Mouse (Mus musculus): ENCODE measurements around the gene Nsfl1c. TPM values are rescaled to one million over a fixed set of nuclear protein-coding genes. Genes with fewer than 3 reads are reported as not detected.

The Nsfl1c gene
- polyA plus RNA-seq, 1 experiment from 2014 or later, result 176 TPM

GRCm38 (mm10) chr2:151542323-151543062 lies 48.5 kb downstream of the Nsfl1c start, which contains the start of gene Fkbp1a:
TSS of gene Fkbp1a (plus strand) at chr2:151542483.
- Histone ChIP-seq H3K4me2 (ENCODE audit: low read depth, low read length) (peak within 1 kb of the TSS; percentile 55), H3K27me3 (replicated peaks; ENCODE audit: control insufficient read depth, insufficient read depth, low read length) (no peaks in the 10 kb centered on the region), H3K27ac (ENCODE audit: low read length) (peak within 1 kb of the TSS; percentile 95), H3K4me1 (ENCODE audit: control insufficient read depth, insufficient read depth, low read length) (peaks cover 29% of the 10 kb centered on the region), H3K9ac (ENCODE audit: low read depth, low read length) (peak within 1 kb of the TSS; percentile 97), H3K9me3 (ENCODE audit: control insufficient read depth, low read length) (no peaks in the 10 kb centered on the region), H3K36me3 (ENCODE audit: control insufficient read depth, insufficient read depth, low read length) (0 out of 2 replicates have a peak, but pooled peaks cover 2% of the 10 kb centered on the region), H3K4me3 (ENCODE audit: low read length) (peak within 1 kb of the TSS; percentile 88)
- WGBS, result under 1% methylated on average over 79 of the region's 93 CpGs
- ATAC-seq, result peak; percentile 98

- Histone ChIP-seq H3K4me3 (ENCODE audit: low read length) (peak overlapping the region; percentile 88), H3K4me2 (ENCODE audit: low read depth, low read length) (peak overlapping the region; percentile 52), H3K36me3 (ENCODE audit: control insufficient read depth, insufficient read depth, low read length) (0 out of 2 replicates have a peak, but pooled peaks cover 2% of the 10 kb centered on the region), H3K27ac (ENCODE audit: low read length) (peak overlapping the region; percentile 95), H3K27me3 (replicated peaks; ENCODE audit: control insufficient read depth, insufficient read depth, low read length) (no peaks in the 10 kb centered on the region), H3K9ac (ENCODE audit: low read depth, low read length) (peak overlapping the region; percentile 97), H3K4me1 (ENCODE audit: control insufficient read depth, insufficient read depth, low read length) (peaks cover 31% of the 10 kb centered on the region), H3K9me3 (ENCODE audit: control insufficient read depth, low read length) (no peaks in the 10 kb centered on the region)
- under 1% methylated on average over 21 of the region's 21 CpGs for WGBS
- 0 out of 2 replicates have a peak, but pooled peaks have one; percentile 14 for ATAC-seq
These were observed 49.3 kb downstream of the Nsfl1c start for GRCm38 (mm10) chr2:151543063-151543895.

- Histone ChIP-seq H3K27ac (ENCODE audit: low read length) (no peak overlapping the region), H3K9me3 (ENCODE audit: control insufficient read depth, low read length) (no peaks in the 10 kb centered on the region), H3K4me3 (ENCODE audit: low read length) (no peak overlapping the region), H3K27me3 (replicated peaks; ENCODE audit: control insufficient read depth, insufficient read depth, low read length) (no peaks in the 10 kb centered on the region), H3K4me2 (ENCODE audit: low read depth, low read length) (peak overlapping the region; percentile 10; the same call in 1 of the 2 replicates), H3K36me3 (ENCODE audit: control insufficient read depth, insufficient read depth, low read length) (0 out of 2 replicates have a peak, but pooled peaks cover 2% of the 10 kb centered on the region), H3K9ac (ENCODE audit: low read depth, low read length) (peak overlapping the region; percentile 21; the same call in 1 of the 2 replicates), H3K4me1 (ENCODE audit: control insufficient read depth, insufficient read depth, low read length) (peaks cover 35% of the 10 kb centered on the region)
- WGBS, result 57% methylated on average over 6 of the region's 6 CpGs
- no peak for ATAC-seq
These were observed 50.7 kb downstream of the Nsfl1c start for GRCm38 (mm10) chr2:151544673-151545072.

- 89% methylated on average over 4 of the region's 4 CpGs for WGBS
- Histone ChIP-seq H3K4me1 (ENCODE audit: control insufficient read depth, insufficient read depth, low read length) (peaks cover 32% of the 10 kb centered on the region), H3K27me3 (replicated peaks; ENCODE audit: control insufficient read depth, insufficient read depth, low read length) (no peaks in the 10 kb centered on the region), H3K4me2 (ENCODE audit: low read depth, low read length) (no peak overlapping the region), H3K27ac (ENCODE audit: low read length) (no peak overlapping the region), H3K4me3 (ENCODE audit: low read length) (no peak overlapping the region), H3K36me3 (ENCODE audit: control insufficient read depth, insufficient read depth, low read length) (peaks cover 7% of the 10 kb centered on the region; the same call in 1 of the 2 replicates), H3K9me3 (ENCODE audit: control insufficient read depth, low read length) (no peaks in the 10 kb centered on the region), H3K9ac (ENCODE audit: low read depth, low read length) (no peak overlapping the region)
- ATAC-seq, result no peak
These were observed 52.6 kb downstream of the Nsfl1c start for GRCm38 (mm10) chr2:151546571-151546970.

GRCm38 (mm10) chr2:151549615-151550121 lies 55.7 kb downstream of the Nsfl1c start:
- Histone ChIP-seq H3K4me2 (ENCODE audit: low read depth, low read length) (no peak overlapping the region), H3K36me3 (ENCODE audit: control insufficient read depth, insufficient read depth, low read length) (peaks cover 11% of the 10 kb centered on the region), H3K9me3 (ENCODE audit: control insufficient read depth, low read length) (no peaks in the 10 kb centered on the region), H3K27me3 (replicated peaks; ENCODE audit: control insufficient read depth, insufficient read depth, low read length) (no peaks in the 10 kb centered on the region), H3K4me1 (ENCODE audit: control insufficient read depth, insufficient read depth, low read length) (peaks cover 20% of the 10 kb centered on the region), H3K9ac (ENCODE audit: low read depth, low read length) (no peak overlapping the region), H3K27ac (ENCODE audit: low read length) (no peak overlapping the region), H3K4me3 (ENCODE audit: low read length) (no peak overlapping the region)
- ATAC-seq, result no peak
- WGBS, result 83% methylated on average over 3 of the region's 3 CpGs

Other genes starting within 250 kb of the Nsfl1c start
- gene 4921509C19Rik, start 18.0 kb upstream of the Nsfl1c start, polyA plus RNA-seq (2015; fragmentation: Nextera tagmentation; extraction: Ambion mirVana), result not detected in 2 replicates
- 537 and 561 TPM in 2 replicates for gene Fkbp1a, start 48.3 kb downstream of the Nsfl1c start, polyA plus RNA-seq (2015; fragmentation: Nextera tagmentation; extraction: Ambion mirVana)
- 23.2 and 24.3 TPM in 2 replicates for gene Sdcbp2, start 78.4 kb downstream of the Nsfl1c start, polyA plus RNA-seq (2015; fragmentation: Nextera tagmentation; extraction: Ambion mirVana)
- 1.8 and 2.0 TPM in 2 replicates for gene Snph, start 138.4 kb downstream of the Nsfl1c start, polyA plus RNA-seq (2015; fragmentation: Nextera tagmentation; extraction: Ambion mirVana)
- not detected in 2 replicates for gene Rad21l, start 174.4 kb downstream of the Nsfl1c start, polyA plus RNA-seq (2015; fragmentation: Nextera tagmentation; extraction: Ambion mirVana)
- gene Tmem74b, start 207.8 kb downstream of the Nsfl1c start, polyA plus RNA-seq (2015; fragmentation: Nextera tagmentation; extraction: Ambion mirVana), result 1.7 and 1.9 TPM in 2 replicates

Data from intestine, embryonic 16.5 days (tissue).